Mouse (Mus musculus) heart, adult 9 months (tissue): ENCODE results near the gene Sema4a.
A peak's percentile ranks its signal among the peaks of the same experiment; 100 is the strongest.
"Not testable (repeated sequence)": the region's sequence is repeated elsewhere in the genome, so short reads cannot be mapped to it uniquely, and the experiment has no call there.

Experiments
- DNase-seq, 2 experiments: peaks; one replicate each; pipeline ENCODE4 v3.0.0; 2022; ENCODE audit warnings: low spot score in 2 of 2

Gene Sema4a

DNA sequence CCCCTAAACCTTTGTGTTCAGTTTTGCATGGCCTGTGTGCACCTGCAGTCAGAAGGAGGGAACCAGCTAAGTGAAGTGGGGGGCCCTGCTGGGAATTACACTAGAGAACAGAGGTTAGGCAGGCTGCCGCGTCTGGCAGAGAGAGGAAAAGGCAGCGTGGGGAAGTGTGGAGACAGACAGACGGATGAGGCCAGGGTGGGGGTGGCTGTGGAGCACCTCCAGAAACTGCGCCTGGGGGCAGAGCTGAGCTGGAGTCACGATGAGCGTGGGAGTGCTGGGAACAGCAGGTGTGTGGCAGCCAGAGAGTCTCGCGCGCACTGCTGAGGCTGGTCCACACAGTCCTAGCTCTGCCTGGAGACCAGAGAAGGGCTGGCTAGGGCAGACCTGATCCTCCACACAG, 25.5 kb downstream of the Sema4a start:
- no peak for DNase-seq

DNA sequence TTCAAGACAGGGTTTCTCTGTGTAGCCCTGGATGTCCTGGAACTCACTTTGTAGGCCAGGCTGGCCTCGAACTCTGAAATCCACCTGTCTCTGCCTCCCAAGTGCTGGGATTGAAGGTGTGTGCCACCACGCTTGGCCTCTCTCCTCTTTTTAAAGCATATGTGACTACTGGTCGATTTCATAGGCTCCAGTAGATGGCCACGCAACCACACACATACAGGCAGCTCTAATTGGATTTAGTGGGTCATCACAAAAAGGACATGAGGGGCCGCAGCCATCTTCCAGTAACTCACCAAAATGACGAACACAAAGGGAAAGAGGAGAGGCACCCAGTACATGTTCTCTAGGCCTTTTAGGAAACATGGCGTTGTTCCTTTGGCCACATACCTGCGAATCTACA, 32.3 kb downstream of the Sema4a start:
- DNase-seq, result not testable (repeated sequence)

DNA sequence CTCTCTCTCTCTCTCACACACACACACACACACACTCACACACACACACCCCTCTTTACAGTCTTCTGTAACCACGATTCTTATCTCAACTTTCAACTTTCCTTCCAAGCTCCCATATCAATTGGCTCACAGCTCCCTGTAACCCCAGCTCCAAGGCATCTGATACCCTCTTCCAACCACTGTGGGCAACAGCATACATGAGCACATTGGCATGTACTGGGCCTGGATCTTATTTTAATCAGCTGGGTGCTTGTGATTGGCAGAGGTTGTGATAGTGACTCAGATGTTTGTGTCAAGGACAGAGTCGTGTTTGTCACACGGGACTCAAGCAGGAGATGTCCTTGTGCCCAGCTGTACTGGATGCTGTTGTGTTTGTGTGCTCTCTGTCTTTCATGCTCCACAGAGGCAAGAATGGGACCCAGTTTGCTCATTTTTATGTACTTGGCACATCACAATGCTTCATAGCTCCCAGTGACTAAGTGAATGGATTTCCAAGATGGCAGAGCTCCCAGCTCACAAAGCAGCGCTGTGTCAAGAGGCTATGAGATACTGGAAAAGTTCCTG, 33.6 kb downstream of the Sema4a start:
- DNase-seq, result no peak

DNA sequence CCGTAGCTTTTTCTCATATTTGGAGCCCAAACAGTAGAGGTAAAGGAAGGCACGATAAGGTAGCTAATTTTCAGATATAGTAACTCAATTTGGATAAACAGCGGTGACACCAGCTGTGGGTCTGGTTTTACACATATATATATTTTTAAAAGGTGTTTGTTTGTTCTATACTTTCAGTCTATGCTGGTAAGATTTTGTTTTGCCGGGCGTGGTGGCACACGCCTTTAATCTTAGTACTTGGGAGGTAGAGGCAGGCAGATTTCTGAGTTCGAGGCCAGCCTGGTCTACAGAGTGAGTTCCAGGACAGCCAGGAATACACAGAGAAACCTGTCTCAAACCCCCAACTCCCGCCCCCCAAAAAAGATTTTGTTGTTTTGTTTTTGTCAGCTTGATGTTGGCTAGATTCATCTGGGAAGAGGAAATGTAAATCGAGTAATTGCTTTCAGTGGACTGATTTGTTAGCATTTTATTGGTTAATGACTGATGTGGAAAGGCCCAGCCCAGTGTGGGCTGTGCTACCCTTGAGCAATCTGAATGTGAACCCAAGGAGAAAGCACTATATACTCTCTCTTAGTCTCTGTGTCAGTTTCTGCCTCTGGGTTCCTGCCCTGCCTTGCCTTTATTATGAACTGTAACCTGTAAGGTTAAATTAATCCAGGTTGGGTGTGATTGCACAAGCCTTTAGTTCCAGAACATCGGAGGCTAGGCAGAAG, 35.1 kb downstream of the Sema4a start:
- DNase-seq, result no peak

DNA sequence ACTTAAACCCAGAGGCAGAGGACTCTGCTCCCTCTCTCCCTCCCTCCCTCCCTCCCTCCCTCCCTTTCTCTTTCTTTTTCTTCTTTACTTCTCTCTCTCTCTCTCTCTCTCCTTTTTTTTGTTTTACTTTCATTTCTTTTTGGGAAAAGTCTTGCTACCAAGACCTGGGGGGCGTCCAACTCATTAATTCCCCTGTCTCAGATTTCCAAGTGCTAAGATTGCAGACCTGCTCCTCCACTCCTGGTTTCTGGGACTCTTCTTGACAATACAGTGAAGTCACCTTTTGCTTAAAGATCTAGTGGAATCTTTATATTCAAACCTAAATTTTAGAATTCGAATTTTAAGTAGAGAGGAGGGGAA, 35.7 kb downstream of the Sema4a start:
- DNase-seq, result no peak

DNA sequence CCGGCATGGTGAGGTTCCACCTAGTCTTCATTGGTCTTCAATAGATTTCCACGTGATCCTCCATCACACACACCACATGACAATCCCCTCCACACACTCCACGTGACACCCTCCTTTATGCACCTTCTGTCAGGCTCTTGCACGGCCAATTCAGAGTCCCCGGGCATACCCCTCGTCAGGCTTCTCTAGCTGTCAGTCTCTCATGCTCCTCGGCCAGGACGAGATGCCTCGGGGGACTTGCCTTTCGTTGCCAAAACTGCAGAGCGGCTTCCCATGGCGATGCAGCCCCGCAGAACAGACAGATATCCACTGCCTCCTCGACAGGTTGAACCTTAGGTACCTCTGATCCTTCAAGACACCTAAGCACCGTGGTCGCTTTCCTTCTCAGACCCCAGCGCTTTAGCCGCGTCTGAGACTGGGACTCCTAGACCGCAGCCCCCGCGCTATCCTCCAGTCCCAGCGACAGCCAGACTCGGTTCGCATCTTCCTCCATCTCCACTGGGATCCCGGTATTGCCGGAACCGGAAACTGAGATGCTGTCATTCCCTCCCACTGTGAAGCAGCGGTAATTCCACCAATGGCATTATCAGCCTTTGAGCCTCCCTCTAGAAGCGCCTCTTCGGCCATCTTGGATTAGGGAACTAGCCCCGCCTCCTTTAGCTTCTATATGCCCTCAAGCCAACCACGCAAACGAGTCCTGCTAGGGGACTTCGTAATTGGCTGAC, 36.2 kb downstream of the Sema4a start, which contains the start of gene Slc25a44:
Slc25a44 (minus strand) TSS at position 535 of the 725 bp plus-strand sequence.
- DNase-seq, result peak; percentile 98

DNA sequence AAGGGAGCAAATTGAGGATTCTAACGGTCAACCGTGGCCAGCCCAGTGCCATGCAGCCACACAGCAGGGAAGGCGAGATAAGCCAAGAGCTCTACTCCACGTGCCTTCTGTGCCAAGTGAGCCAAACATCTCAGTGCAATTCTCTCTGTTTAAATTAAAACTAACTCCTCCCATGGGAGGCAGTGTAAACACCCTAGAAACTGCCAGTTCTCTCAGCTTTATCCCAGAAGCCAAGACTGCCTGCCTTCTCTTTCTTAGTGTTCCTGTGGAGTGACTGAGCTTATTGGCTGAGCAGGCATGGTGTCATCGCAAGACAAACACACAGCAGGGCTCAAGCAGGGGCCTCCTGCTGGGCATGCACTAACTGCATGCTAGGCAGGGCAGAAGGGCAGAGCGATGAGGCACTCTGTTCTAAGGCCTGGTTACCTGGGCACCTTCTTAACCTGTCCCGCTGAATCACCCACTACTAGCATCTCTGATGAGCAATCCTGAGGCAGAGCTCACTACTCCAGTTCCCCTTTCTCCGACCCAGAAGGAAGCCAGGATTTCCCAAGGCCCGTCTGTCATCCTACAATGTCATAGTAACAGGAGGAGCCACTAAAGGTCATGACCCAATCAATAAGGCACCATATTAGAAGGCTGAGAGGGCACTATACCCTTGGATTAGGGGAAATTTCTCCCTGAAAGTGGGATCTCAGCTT, 38.8 kb downstream of the Sema4a start:
- DNase-seq, result no peak

DNA sequence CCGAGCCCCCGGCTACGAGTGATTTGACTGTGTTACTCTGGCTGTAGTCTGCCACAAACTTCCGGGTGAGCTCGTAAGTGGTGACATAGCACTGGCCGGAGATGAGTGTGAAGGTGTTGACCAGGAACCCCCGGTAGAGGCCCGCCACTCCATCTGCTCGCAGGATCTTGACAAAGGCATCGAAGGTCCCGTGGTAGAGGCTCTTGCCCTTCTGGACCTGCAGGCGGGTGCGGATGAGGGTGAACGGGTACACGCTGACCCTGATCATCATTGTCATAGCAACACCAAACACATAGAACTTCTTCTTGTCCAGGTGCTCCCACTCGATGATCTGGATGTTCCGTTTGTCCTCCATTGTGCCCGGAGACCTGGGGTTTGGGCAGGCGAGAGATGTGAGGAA, 40.2 kb downstream of the Sema4a start:
- no peak for DNase-seq

DNA sequence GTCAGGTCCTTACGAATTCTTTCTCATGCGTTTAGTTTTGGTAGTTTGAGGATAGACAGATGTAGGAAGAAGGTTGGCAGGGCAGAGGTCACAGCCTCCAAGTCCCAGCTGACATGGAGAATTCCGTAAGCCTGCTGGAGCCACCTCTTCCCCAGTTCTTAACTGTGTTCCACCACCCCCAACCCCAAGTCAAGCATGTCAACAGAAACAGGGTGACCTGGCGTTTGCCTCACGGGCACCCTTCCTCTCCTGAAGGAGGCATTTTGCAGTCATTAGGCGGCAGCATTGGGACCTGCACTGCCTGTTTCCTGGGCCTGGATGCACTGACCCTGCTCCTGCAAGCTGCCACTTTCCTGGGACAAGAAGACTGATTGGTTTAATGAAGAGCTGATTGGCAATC, 43.0 kb downstream of the Sema4a start:
- no peak for DNase-seq

DNA sequence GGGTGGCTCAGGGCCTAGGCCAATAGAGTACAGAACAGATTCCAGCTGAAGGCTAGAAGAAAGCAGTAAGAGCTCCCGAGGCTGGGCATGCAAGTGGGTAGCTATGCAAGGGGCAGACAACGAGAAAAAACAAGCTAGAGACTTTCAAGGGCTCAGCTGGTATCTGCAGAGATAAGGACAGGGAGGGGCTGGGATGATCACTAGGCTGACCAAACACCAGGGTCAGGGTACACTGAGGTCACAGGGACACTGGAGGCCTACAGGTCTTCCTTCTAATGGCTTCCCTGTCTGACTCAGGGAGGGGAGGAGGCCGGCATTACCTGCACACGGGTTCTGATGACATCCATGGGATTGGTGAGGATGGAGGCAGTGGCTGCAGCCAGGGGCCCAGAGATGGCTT, 45.3 kb downstream of the Sema4a start:
- DNase-seq, result no peak

DNA sequence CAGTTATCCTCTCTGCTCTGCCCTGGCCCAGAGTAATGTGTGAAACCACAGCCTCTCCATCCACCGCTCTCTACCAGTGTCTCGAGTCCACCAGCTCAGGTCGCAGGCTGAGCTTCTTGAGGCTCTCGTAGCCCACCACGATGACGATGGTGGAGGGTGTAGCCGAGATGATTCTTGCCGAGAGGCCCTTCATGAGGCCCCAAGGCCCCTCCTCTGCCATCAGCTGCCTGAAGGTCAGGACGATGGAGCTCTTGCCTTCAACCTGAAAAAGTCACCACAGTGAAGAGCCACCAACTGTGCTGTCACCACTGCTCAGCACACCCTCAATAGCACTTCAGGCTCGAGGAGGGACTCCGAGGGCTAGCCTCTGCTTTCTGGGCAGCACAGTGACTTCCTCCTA, 48.3 kb downstream of the Sema4a start:
- DNase-seq, result no peak

DNA sequence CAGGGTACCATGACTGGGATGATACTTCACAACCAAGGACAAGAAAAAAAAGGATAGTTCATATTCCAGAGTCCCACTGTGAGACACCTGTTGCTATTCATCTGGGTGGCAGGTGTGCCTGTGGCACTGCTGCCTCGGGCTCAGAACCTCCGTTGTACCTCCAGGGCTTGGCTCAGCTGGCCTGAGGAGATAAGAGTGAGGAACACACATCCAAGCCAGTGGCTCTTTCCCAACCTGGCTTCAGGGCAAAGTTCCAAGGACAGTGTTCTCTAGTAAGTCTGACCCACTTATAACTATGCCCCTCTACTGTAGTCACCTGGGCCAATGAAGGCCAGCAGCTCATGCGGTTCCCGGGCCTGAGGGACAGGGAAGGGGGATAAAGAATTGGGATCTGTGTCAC, 49.3 kb downstream of the Sema4a start:
- peak in 1 of 2 experiments; percentile 31 for DNase-seq

DNA sequence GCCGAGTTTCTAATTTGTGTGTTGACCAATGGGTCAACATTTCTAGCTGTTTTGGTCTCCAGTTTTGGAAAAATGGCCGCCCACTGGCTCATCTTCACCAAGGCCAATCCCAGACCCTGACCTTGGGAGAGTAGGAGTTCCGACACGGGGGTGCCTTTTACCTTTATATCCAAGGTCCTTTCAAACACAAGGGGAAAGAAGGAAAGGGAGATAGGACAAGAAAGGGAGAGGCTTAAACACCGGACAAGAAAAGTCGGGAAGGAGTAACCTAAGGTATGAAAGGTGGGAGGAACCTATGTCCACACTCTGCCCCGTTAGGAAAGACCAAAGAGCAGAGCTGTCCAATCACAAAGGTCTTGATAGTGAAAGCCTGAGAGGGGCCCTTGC, 50.3 kb downstream of the Sema4a start:
- peak in 1 of 2 experiments; percentile 29 for DNase-seq

DNA sequence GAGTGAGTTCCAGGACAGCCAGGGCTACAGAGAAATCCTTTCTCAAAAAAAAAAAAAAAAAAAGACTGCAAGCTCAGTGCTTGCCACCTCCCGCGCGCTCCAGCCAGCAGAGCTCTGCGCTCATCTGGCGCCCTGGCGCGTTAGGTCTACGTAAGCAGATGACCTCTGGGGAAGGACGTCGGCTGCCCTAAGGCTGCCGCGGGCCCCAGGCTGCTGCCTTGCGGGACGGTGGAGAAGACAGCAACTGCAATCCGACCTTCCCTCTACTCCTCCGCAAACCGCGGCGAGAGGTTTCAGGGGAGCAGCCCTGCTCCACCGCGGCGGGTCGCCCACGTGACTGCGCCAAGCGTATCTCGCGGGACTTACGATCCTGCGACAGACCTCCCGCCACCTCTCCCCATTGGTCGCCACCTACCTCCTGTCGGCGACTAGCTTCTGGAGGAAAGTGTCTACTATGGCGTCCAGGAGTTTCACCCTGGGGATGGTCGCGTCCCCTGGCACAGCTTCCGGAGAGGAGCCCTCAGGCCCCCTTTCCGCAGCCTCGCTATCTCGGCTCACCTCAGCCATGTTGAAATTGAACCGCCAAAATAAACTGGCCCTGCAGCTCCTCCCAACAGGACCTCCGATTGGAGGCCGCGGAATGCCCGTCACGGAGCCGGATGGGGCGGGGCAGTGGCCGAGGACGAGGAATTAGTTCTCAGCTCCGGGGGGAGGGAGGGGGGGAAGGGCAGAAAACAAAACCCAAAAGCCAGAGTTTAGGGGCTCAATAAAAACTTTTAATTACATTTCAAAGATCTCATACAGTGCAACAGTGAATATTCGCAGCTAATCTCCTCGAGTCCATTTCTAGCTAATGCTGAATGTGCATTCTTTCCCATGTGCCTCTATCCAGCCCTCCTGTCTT, 51.0 kb downstream of the Sema4a start, which contains the start of gene Pmf1:
Pmf1 (minus strand) TSS at position 591 of the 904 bp plus-strand sequence.
- DNase-seq, result peak; percentile 95 to 96

DNA sequence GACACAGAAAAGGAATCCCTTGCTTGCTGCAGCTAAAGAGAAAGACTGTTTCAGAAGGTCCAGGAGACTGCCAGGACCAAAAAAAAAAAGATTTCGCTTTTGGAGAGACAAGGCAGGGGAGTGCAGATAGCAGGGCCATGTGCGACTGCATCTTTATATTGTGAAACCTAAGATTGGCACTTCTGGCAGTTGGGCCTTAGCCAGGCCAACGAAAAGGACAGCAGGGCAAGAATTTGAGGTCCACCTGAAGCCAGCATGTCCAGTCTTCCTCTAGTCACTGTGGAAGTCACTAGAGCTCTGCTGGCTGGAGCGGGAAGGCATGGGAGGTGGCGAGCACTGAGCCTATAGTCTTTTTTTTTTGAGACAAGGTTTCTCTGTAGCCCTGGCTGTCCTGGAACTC, 52.0 kb downstream of the Sema4a start:
- no peak for DNase-seq

DNA sequence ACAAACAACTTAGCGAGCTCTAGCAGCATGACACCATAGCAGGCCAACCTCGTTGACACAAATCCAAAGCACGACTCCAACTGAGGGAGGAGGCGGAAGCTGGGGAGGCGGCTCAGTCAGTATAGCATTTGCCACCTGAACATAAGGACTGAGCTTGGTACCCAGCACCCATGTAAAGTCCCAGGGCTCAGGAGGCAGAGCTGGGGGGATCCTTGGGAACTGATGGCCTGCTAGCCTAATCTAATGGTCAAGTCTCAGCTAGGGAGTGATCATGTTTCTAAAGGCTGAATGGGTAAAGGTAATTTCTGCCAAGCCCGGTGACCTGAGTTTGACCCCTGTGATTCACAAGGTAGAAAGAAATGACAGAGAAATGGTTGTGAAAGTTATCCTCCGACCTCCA, 53.5 kb downstream of the Sema4a start:
- DNase-seq, result no peak

DNA sequence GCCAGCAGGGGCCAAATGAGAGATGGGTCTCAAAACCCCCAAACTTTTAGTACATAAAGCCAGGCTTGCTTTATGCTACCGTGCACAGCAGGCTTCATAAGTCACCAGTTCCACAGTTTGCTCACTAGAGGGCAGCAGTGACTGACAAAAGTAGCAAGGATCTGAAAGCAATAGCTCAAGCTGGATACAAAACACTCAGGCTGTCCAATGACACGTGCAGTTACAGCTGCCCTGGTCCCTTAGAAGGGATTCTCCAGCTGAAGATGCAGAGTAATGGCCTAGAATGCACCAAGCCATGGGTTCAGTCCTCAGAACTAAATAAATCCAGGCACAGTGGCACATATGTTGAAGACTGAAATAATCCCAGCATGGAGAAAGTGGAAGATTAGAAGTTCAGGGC, 53.9 kb downstream of the Sema4a start:
- peak; percentile 46 to 67 for DNase-seq

DNA sequence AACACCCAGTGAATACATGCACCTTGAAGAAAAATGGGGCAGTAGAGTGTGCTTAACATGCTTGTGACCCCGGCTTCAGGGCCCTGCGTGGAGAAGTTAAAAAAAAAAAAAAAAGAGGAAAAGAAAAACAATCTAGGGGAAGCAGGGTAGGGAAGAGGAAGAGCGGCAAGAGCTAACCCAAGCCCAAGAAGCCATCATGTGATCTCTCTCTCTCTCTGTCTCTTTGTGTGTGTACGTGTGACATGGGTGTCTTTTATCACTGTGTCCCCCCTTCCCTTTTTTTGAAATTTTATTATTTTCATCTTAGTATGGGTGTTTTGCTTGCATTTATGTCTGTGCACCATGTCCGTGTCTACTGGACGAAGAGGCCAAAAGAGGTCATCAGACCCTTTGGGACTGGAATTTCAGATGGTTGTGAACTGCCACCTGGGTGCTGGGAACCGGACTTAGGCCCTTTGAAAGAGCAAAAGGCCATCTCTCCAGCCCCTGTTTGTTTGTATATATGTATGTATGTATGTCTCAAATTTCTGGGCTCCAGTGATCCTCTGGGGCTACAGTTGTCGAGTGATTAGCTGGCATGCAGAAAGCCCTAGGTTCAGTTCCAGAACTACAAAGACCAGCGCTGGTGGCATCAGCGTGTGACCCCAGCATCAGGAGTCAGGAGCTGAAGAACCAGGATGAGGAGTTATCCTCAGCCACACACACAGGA, 57.3 kb downstream of the Sema4a start:
- DNase-seq, result no peak

DNA sequence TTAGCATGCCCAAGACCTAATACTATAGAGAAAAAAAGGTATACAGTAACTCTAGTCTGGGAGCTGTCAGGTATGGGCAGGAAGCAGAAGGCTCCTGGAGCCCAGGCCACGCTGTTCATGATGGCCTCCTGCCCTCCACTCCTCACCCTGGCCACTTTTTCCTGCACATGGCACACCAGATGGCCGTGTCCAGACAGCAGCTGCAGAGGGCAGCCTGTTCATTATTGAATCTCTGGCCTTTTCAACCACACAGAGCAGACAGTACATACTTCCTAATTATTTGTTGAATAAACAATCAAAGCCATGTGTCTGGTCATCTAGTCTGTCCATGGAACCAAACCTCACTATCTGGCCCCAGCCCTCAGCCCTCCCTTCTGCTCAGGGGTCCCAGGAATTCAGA, 62.3 kb downstream of the Sema4a start:
- no peak for DNase-seq

DNA sequence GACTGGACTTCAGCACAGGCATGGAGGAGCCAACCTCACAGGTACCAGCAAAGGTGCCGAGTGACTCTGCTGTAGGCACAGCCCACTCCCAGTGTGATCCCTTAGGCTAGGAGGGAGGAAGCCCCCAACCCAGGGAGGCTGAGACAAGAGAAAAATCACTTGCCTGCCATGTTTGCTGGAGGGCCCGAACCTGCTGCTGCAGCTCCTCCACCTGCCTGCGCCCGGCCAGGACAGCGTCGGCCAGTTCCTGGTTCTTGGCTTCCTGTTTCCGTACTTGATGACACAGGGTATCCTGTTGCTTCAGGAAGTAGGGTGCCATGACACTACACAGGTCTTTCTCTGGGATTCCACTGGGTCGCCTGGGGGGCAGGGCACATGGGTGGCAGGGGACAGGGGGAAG, 65.2 kb downstream of the Sema4a start:
- no peak for DNase-seq

DNA sequence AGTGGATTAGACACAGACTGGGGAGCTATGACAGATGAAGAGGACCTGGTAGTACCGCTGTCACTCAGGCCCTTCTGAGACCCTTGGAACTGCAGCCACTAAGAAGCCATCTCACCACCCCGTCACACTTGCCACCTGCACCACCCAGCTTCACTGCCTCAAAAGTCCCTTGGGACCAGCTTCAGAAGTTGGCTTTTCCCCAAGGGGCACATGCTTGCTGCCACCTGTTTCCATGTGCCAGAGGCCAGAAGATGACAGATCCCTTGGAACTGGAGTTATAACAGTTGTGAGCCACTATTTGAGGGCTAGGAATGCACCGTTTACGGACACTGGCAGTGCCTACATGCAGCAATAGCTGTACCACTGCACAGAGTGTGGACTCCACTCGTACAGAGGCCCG, 65.7 kb downstream of the Sema4a start:
- no peak for DNase-seq
